Mouse (Mus musculus): ENCODE measurements around the gene Zfp511. TPM values are rescaled to one million over a fixed set of nuclear protein-coding genes. Genes with fewer than 3 reads are reported as not detected.

Gene Zfp511
- polyA plus RNA-seq, 1 experiment from 2014 or later: 39.0 TPM

GRCm38 (mm10) chr7:140048361-140049114 lies 12.3 kb downstream of the Zfp511 start, which contains the start of gene Msx3:
TSS of gene Msx3 (minus strand) at chr7:140049089.
- no peaks in the 10 kb centered on the region for H3K36me3 ChIP-seq
- H3K9ac ChIP-seq: no peak within 1 kb of the TSS; the same call in 1 of the 2 replicates
- peaks cover 25% of the 10 kb centered on the region for H3K4me1 ChIP-seq
- WGBS: under 1% methylated on average over 56 of the region's 56 CpGs
- H3K4me3 ChIP-seq (replicated peaks): peak within 1 kb of the TSS; percentile 45
- H3K27me3 ChIP-seq: peaks cover 93% of the 10 kb centered on the region
- H3K27ac ChIP-seq (replicated peaks): no peak within 1 kb of the TSS
- H3K9me3 ChIP-seq (replicated peaks): no peaks in the 10 kb centered on the region
- peak within 1 kb of the TSS; percentile 83 for H3K4me2 ChIP-seq (replicated peaks)
- ATAC-seq (ENCODE audit: insufficient number of reproducible peaks, low FRiP score, low TSS enrichment, low read depth): peak; percentile 11; the same call in 1 of the 2 replicates

GRCm38 (mm10) chr7:140049115-140049689 lies 13.0 kb downstream of the Zfp511 start:
- Histone ChIP-seq H3K4me1 (peaks cover 25% of the 10 kb centered on the region), H3K4me2 (replicated peaks) (peak overlapping the region; percentile 83), H3K27ac (replicated peaks) (no peak overlapping the region), H3K36me3 (no peaks in the 10 kb centered on the region), H3K27me3 (peaks cover 95% of the 10 kb centered on the region), H3K4me3 (replicated peaks) (peak overlapping the region; percentile 45), H3K9me3 (replicated peaks) (no peaks in the 10 kb centered on the region), H3K9ac (no peak overlapping the region)
- WGBS: under 1% methylated on average over 34 of the region's 34 CpGs
- peak; percentile 75 for ATAC-seq (ENCODE audit: insufficient number of reproducible peaks, low FRiP score, low TSS enrichment, low read depth)

GRCm38 (mm10) chr7:140054124-140054523 lies 17.9 kb downstream of the Zfp511 start:
- WGBS: 71% methylated on average over 4 of the region's 4 CpGs
- Histone ChIP-seq H3K36me3 (no peaks in the 10 kb centered on the region), H3K9ac (no peak overlapping the region), H3K9me3 (replicated peaks) (no peaks in the 10 kb centered on the region), H3K4me3 (replicated peaks) (no peak overlapping the region), H3K27me3 (peaks cover 84% of the 10 kb centered on the region), H3K4me1 (peaks cover 21% of the 10 kb centered on the region), H3K4me2 (replicated peaks) (no peak overlapping the region), H3K27ac (replicated peaks) (no peak overlapping the region)
- ATAC-seq (ENCODE audit: insufficient number of reproducible peaks, low FRiP score, low TSS enrichment, low read depth): no peak

GRCm38 (mm10) chr7:140057413-140058407 lies 21.5 kb downstream of the Zfp511 start:
- Histone ChIP-seq H3K9ac (peak overlapping the region; percentile 39), H3K4me3 (replicated peaks) (peak overlapping the region; percentile 46), H3K36me3 (no peaks in the 10 kb centered on the region), H3K4me2 (replicated peaks) (peak overlapping the region; percentile 83), H3K9me3 (replicated peaks) (no peaks in the 10 kb centered on the region), H3K27ac (replicated peaks) (no peak overlapping the region), H3K27me3 (peaks cover 85% of the 10 kb centered on the region), H3K4me1 (peaks cover 28% of the 10 kb centered on the region)
- WGBS: 3% methylated on average over 53 of the region's 53 CpGs
- ATAC-seq (ENCODE audit: insufficient number of reproducible peaks, low FRiP score, low TSS enrichment, low read depth): no peak

GRCm38 (mm10) chr7:140058528-140058927 lies 22.3 kb downstream of the Zfp511 start:
- H3K36me3 ChIP-seq: no peaks in the 10 kb centered on the region
- peak overlapping the region; percentile 46 for H3K4me3 ChIP-seq (replicated peaks)
- 23% methylated on average over 7 of the region's 7 CpGs for WGBS
- no peak overlapping the region for H3K27ac ChIP-seq (replicated peaks)
- H3K4me1 ChIP-seq: peaks cover 28% of the 10 kb centered on the region
- ATAC-seq (ENCODE audit: insufficient number of reproducible peaks, low FRiP score, low TSS enrichment, low read depth): no peak
- peaks cover 81% of the 10 kb centered on the region for H3K27me3 ChIP-seq
- H3K9ac ChIP-seq: no peak overlapping the region
- H3K9me3 ChIP-seq (replicated peaks): no peaks in the 10 kb centered on the region
- peak overlapping the region; percentile 83 for H3K4me2 ChIP-seq (replicated peaks)

- Histone ChIP-seq H3K4me3 (replicated peaks) (no peak overlapping the region), H3K4me2 (replicated peaks) (no peak overlapping the region), H3K36me3 (no peaks in the 10 kb centered on the region), H3K9me3 (replicated peaks) (no peaks in the 10 kb centered on the region), H3K9ac (no peak overlapping the region), H3K27me3 (peaks cover 81% of the 10 kb centered on the region), H3K4me1 (peaks cover 28% of the 10 kb centered on the region), H3K27ac (replicated peaks) (no peak overlapping the region)
- ATAC-seq (ENCODE audit: insufficient number of reproducible peaks, low FRiP score, low TSS enrichment, low read depth): no peak
- WGBS: 36% methylated on average over 4 of the region's 4 CpGs
Measured at GRCm38 (mm10) chr7:140059601-140060000, 23.4 kb downstream of the Zfp511 start.

GRCm38 (mm10) chr7:140060936-140061831 lies 25.0 kb downstream of the Zfp511 start:
- no peak for ATAC-seq (ENCODE audit: insufficient number of reproducible peaks, low FRiP score, low TSS enrichment, low read depth)
- peaks cover 88% of the 10 kb centered on the region for H3K27me3 ChIP-seq
- peaks cover 28% of the 10 kb centered on the region for H3K4me1 ChIP-seq
- 1% methylated on average over 47 of the region's 47 CpGs for WGBS
- peak overlapping the region; percentile 7; the same call in 1 of the 2 replicates for H3K9ac ChIP-seq
- H3K4me2 ChIP-seq (replicated peaks): peak overlapping the region; percentile 86
- peak overlapping the region; percentile 41 for H3K4me3 ChIP-seq (replicated peaks)
- no peak overlapping the region for H3K27ac ChIP-seq (replicated peaks)
- no peaks in the 10 kb centered on the region for H3K36me3 ChIP-seq
- no peaks in the 10 kb centered on the region for H3K9me3 ChIP-seq (replicated peaks)

GRCm38 (mm10) chr7:140061832-140062130 lies 25.6 kb downstream of the Zfp511 start:
- ATAC-seq (ENCODE audit: insufficient number of reproducible peaks, low FRiP score, low TSS enrichment, low read depth): no peak
- peaks cover 28% of the 10 kb centered on the region for H3K4me1 ChIP-seq
- H3K4me2 ChIP-seq (replicated peaks): peak overlapping the region; percentile 86
- H3K4me3 ChIP-seq (replicated peaks): peak overlapping the region; percentile 41
- peaks cover 82% of the 10 kb centered on the region for H3K27me3 ChIP-seq
- 0 out of 2 replicates have a peak, but pooled peaks cover 3% of the 10 kb centered on the region for H3K9me3 ChIP-seq (replicated peaks)
- H3K36me3 ChIP-seq: no peaks in the 10 kb centered on the region
- no peak overlapping the region for H3K9ac ChIP-seq
- 6% methylated on average over 6 of the region's 6 CpGs for WGBS
- H3K27ac ChIP-seq (replicated peaks): no peak overlapping the region

- ATAC-seq (ENCODE audit: insufficient number of reproducible peaks, low FRiP score, low TSS enrichment, low read depth): 0 out of 2 replicates have a peak, but pooled peaks have one; percentile 12
- Histone ChIP-seq H3K9ac (no peak overlapping the region), H3K4me2 (replicated peaks) (no peak overlapping the region), H3K36me3 (no peaks in the 10 kb centered on the region), H3K4me3 (replicated peaks) (no peak overlapping the region), H3K27me3 (peaks cover 77% of the 10 kb centered on the region), H3K4me1 (peaks cover 27% of the 10 kb centered on the region), H3K9me3 (replicated peaks) (0 out of 2 replicates have a peak, but pooled peaks cover 4% of the 10 kb centered on the region), H3K27ac (replicated peaks) (no peak overlapping the region)
- 20% methylated on average over 11 of the region's 11 CpGs for WGBS
Measured at GRCm38 (mm10) chr7:140062307-140062706, 26.1 kb downstream of the Zfp511 start.

- no peak for ATAC-seq (ENCODE audit: insufficient number of reproducible peaks, low FRiP score, low TSS enrichment, low read depth)
- H3K36me3 ChIP-seq: no peaks in the 10 kb centered on the region
- 0 out of 2 replicates have a peak, but pooled peaks cover 4% of the 10 kb centered on the region for H3K9me3 ChIP-seq (replicated peaks)
- H3K27me3 ChIP-seq: peaks cover 69% of the 10 kb centered on the region
- H3K4me2 ChIP-seq (replicated peaks): no peak overlapping the region
- H3K27ac ChIP-seq (replicated peaks): no peak overlapping the region
- peaks cover 19% of the 10 kb centered on the region for H3K4me1 ChIP-seq
- no peak overlapping the region for H3K4me3 ChIP-seq (replicated peaks)
- no peak overlapping the region for H3K9ac ChIP-seq
- WGBS: 19% methylated on average over 7 of the region's 7 CpGs
Measured at GRCm38 (mm10) chr7:140063092-140063491, 26.9 kb downstream of the Zfp511 start.
